Mouse (Mus musculus) E14TG2a.4 (cell line): ENCODE results near the gene Cox10.
"Not testable (repeated sequence)": the region's sequence is repeated elsewhere in the genome, so short reads cannot be mapped to it uniquely, and the experiment has no call there.

ENCODE experiments used
- H3K27me3 ChIP-seq: 2 replicates; pipeline ENCODE4 v1.6.1; 2014; ENCODE audit warnings: low read length, control low read depth; ENCODE audit not compliant: insufficient read depth
- H3K36me3 ChIP-seq: 2 replicates; pipeline ENCODE4 v1.6.1; 2014; ENCODE audit warnings: low read length, control low read depth; ENCODE audit not compliant: insufficient read depth
- H3K4me1 ChIP-seq: replicated peaks from 2 replicates; pipeline ENCODE4 v1.6.1; 2014; ENCODE audit warnings: low read depth, low read length, control low read depth
- H3K4me3 ChIP-seq: replicated peaks from 2 replicates; pipeline ENCODE4 v1.5.1; 2014; ENCODE audit warnings: mild to moderate bottlenecking, low read length
- H3K9me3 ChIP-seq: 2 replicates; pipeline ENCODE4 v1.6.1; 2014; ENCODE audit warnings: low read length, control low read depth
- CTCF ChIP-seq: conservative IDR thresholded peaks from 2 replicates; pipeline ENCODE4 v1.5.1; 2014; ENCODE audit warnings: low read length
- NANOG ChIP-seq: IDR thresholded peaks from 2 replicates; pipeline ENCODE4 v1.6.1; 2014; ENCODE audit warnings: borderline replicate concordance, low read length, mixed read lengths
- POU5F1 ChIP-seq: IDR thresholded peaks from 2 replicates; pipeline ENCODE4 v1.6.1; 2014; ENCODE audit warnings: low read length, borderline replicate concordance

Gene Cox10

DNA sequence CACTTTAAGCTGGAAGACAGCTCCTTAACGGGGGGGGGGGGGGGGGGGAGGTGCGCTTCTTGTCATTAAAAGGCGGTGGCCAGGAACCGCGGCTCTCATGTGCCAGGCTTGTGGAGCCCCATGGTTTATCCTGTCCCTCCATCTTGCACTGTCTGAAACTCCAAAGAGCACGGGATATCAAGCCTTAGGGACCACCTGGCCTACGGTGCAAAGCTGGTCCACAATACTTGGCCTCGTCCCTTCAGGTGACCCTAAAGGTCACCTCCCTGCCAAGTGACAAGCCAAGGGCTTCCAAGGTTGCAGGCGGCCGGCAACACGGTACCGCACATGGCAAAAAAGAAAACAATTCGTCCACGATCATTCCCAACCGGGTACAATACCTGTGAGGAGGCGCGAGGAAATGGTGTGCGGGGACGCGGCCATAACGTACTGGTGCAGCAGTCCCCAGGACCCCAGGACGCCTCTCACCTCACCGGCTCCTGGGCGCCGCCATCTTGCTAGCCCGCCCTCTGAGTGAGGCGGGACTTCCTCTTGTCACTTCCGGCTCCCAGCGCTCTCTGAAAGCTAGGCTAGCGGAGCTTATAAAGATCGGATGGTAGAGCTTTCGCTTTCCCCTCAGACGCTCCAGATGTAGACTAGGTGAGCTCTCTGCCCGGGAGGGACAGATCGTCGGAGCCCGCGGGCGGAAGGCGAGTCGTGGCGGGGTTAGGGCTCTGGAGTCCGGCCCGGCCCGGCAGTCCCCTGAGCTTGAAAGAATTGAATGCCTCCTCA lies at the start of gene Cox10:
Cox10 (minus strand) TSS at position 513 of the 771 bp plus-strand sequence.
- H3K27me3 ChIP-seq: no peaks in the 10 kb centered on the region
- no peak for TF ChIP-seq NANOG
- TF ChIP-seq CTCF: no peak
- TF ChIP-seq POU5F1: no peak
- H3K36me3 ChIP-seq: peaks cover 14% of the 10 kb centered on the region; the same call in 1 of the 2 replicates
- H3K4me3 ChIP-seq: peak within 1 kb of the TSS; percentile 100
- 0 out of 2 replicates have a peak, but pooled peaks cover 2% of the 10 kb centered on the region for H3K9me3 ChIP-seq
- peaks cover 22% of the 10 kb centered on the region for H3K4me1 ChIP-seq

GRCm38 (mm10) chr11:64128016-64128415 lies 48.7 kb upstream of the Cox10 start:
- Histone ChIP-seq H3K27me3 (no peaks in the 10 kb centered on the region), H3K4me3 (no peak overlapping the region), H3K4me1 (0 out of 2 replicates have a peak, but pooled peaks cover 7% of the 10 kb centered on the region), H3K9me3 (no peaks in the 10 kb centered on the region), H3K36me3 (no peaks in the 10 kb centered on the region)
- TF ChIP-seq CTCF: no peak
- no peak for TF ChIP-seq POU5F1
- no peak for TF ChIP-seq NANOG

- Histone ChIP-seq H3K4me3 (no peak overlapping the region), H3K36me3 (no peaks in the 10 kb centered on the region), H3K27me3 (no peaks in the 10 kb centered on the region), H3K9me3 (no peaks in the 10 kb centered on the region), H3K4me1 (0 out of 2 replicates have a peak, but pooled peaks cover 7% of the 10 kb centered on the region)
- no peak for TF ChIP-seq NANOG
- no peak for TF ChIP-seq CTCF
- no peak for TF ChIP-seq POU5F1
These were observed 46.2 kb upstream of the Cox10 start for GRCm38 (mm10) chr11:64125471-64125870.

GRCm38 (mm10) chr11:64123174-64123573 lies 43.9 kb upstream of the Cox10 start:
- not testable (repeated sequence) for H3K9me3 ChIP-seq, H3K36me3 ChIP-seq, H3K4me1 ChIP-seq, H3K4me3 ChIP-seq, H3K27me3 ChIP-seq

- Histone ChIP-seq H3K9me3 (no peaks in the 10 kb centered on the region), H3K4me3 (no peak overlapping the region), H3K36me3 (no peaks in the 10 kb centered on the region), H3K4me1 (peaks cover 28% of the 10 kb centered on the region), H3K27me3 (no peaks in the 10 kb centered on the region)
- TF ChIP-seq NANOG (no peak), POU5F1 (no peak), CTCF (no peak)
These were observed 37.4 kb upstream of the Cox10 start for GRCm38 (mm10) chr11:64116711-64117110.

DNA sequence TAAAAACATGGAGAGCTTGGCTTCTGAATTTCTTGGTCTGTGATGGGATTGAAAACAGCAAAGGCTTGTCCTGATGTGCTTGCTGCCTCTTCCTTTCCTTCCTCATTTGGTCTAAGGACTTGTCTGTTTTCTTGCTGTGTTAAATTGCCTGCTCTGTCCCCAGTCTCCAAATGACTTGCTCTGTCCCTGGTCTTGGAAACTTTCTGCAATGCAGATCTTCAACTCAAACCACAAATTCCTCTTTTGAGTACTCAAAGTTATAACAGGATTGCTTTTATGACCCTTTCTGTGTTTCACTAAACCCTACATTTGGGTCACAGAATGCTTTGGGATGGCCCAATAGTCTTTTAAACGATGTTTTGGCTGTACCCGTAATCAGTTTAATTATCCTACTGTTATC lies 36.6 kb upstream of the Cox10 start:
- Histone ChIP-seq H3K27me3 (peaks cover 7% of the 10 kb centered on the region), H3K4me3 (no peak overlapping the region), H3K4me1 (peaks cover 35% of the 10 kb centered on the region), H3K36me3 (no peaks in the 10 kb centered on the region), H3K9me3 (no peaks in the 10 kb centered on the region)
- TF ChIP-seq CTCF: no peak
- no peak for TF ChIP-seq POU5F1
- TF ChIP-seq NANOG: no peak

DNA sequence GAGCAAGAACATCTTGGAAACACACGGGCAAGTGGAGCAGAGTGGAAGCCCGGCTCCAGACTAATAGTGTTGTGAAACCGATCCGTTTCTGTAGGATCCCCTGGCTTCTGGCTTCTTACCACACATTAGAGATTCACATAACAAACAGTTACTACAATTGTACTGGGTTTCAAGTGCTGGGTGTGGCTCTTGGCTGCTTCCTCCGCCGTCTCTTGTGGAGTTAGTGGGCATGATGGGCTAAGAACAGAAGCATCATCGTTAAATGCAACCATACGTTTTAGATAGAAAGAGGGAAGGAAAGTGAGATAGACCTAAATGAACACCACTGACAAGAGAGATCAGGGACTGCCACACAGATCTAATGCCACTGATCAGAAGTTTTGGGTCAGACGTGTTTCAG lies 35.8 kb upstream of the Cox10 start:
- H3K4me3 ChIP-seq: no peak overlapping the region
- peaks cover 41% of the 10 kb centered on the region for H3K4me1 ChIP-seq
- no peaks in the 10 kb centered on the region for H3K9me3 ChIP-seq
- peaks cover 12% of the 10 kb centered on the region for H3K27me3 ChIP-seq
- no peaks in the 10 kb centered on the region for H3K36me3 ChIP-seq
- TF ChIP-seq NANOG (no peak), CTCF (no peak), POU5F1 (no peak)

DNA sequence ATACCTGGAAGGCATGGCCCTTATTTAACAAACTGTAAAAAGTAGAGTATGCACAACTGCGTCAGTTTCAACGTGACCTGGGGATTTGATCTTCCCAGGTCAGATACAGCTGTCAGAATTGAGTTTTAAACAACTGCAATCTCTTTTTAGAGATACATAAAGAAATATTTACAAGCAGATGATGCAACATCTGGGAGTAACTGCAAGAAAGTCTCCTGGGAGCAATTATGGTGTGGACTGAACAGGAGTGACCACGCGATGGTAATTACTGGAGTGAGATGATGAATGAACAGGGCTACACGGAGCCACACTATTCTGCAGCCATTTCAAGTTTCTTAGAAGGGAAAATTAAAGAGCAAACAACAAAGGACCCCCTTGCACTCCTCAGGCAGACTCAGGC lies 20.8 kb upstream of the Cox10 start:
- no peaks in the 10 kb centered on the region for H3K9me3 ChIP-seq
- no peaks in the 10 kb centered on the region for H3K36me3 ChIP-seq
- no peak for TF ChIP-seq POU5F1
- TF ChIP-seq CTCF: no peak
- no peak for TF ChIP-seq NANOG
- no peaks in the 10 kb centered on the region for H3K4me1 ChIP-seq
- H3K4me3 ChIP-seq: no peak overlapping the region
- peaks cover 4% of the 10 kb centered on the region; the same call in 1 of the 2 replicates for H3K27me3 ChIP-seq

GRCm38 (mm10) chr11:64093058-64093457 lies 13.8 kb upstream of the Cox10 start:
- TF ChIP-seq POU5F1: no peak
- TF ChIP-seq CTCF: no peak
- TF ChIP-seq NANOG: no peak
- Histone ChIP-seq H3K4me3 (no peak overlapping the region), H3K27me3 (no peaks in the 10 kb centered on the region), H3K9me3 (no peaks in the 10 kb centered on the region), H3K4me1 (peaks cover 24% of the 10 kb centered on the region), H3K36me3 (no peaks in the 10 kb centered on the region)
